7 mouse cellular contexts compared by ENCODE assay signal in genomic region chr1:63112151-63112864, GRCm38 (mm10). TPM values are rescaled to one million over a fixed set of nuclear protein-coding genes. Genes with fewer than 3 reads are reported as not detected.
A peak's percentile ranks its signal among the peaks of the same experiment; 100 is the strongest.
DNase-seq lines count a peak whose midpoint lies in the region; ATAC-seq and TF ChIP-seq lines count a peak whose summit lies in the region.

No protein-coding gene starts in this region.

- DNase-seq in left cerebral cortex, adult 2 months (ENCODE audit: extremely low spot score in 1 of 2, low spot score in 2 of 2), result no peak
- no peak for DNase-seq in left cerebral cortex, adult 8-10 months (ENCODE audit: low spot score in 2 of 2)
- DNase-seq in T-cell, adult 2 months (ENCODE audit: low spot score), result no peak
- no peak for DNase-seq in adrenal gland, adult (ENCODE audit: inconsistent age in 2 of 2, low spot score in 1 of 2)

- H3K9ac ChIP-seq in embryonic facial prominence, embryonic 12.5 days, result peak overlapping the region; percentile 100
- H3K9ac ChIP-seq in hindbrain, embryonic 16.5 days (ENCODE audit: low read depth, low read length), result peak overlapping the region; percentile 100

- TF ChIP-seq POLR2A in myocyte (IDR thresholded peaks at IDR 0.05; ENCODE audit: insufficient read length, low read depth), result no peak

- intact Hi-C loops in left cerebral cortex, adult 2 months (cut with DNase I), result no loop called here

- peak overlapping the region; percentile 95; the same call in 1 of the 2 replicates for H3K27ac ChIP-seq in left cerebral cortex, adult 2 months
- H3K27ac ChIP-seq in embryonic facial prominence, embryonic 12.5 days, result peak overlapping the region; percentile 100; the same call in 1 of the 2 replicates
- peak overlapping the region; percentile 97 for H3K27ac ChIP-seq in hindbrain, embryonic 16.5 days (ENCODE audit: low read depth, low read length)

- no peak for ATAC-seq in embryonic facial prominence, embryonic 12.5 days (ENCODE audit: insufficient number of reproducible peaks, insufficient read depth, low FRiP score, low TSS enrichment)
- ATAC-seq in hindbrain, embryonic 16.5 days, result no peak

- H3K79me2 ChIP-seq in myocyte (ENCODE audit: control insufficient read depth, insufficient read depth), result peaks cover 89% of the 10 kb centered on the region

- no peaks in the 10 kb centered on the region for H3K36me3 ChIP-seq in embryonic facial prominence, embryonic 12.5 days
- H3K36me3 ChIP-seq in hindbrain, embryonic 16.5 days (ENCODE audit: control insufficient read depth, insufficient read depth, low read length), result no peaks in the 10 kb centered on the region
- no peaks in the 10 kb centered on the region for H3K36me3 ChIP-seq in myocyte (ENCODE audit: control insufficient read depth, insufficient read depth)

- no peaks in the 10 kb centered on the region for H3K9me3 ChIP-seq in embryonic facial prominence, embryonic 12.5 days
- H3K9me3 ChIP-seq in hindbrain, embryonic 16.5 days (ENCODE audit: control insufficient read depth, low read length), result no peaks in the 10 kb centered on the region

- H3ac ChIP-seq in myocyte (ENCODE audit: control insufficient read depth, insufficient read length), result peak overlapping the region; percentile 80

- no peaks in the 10 kb centered on the region for H3K27me3 ChIP-seq in embryonic facial prominence, embryonic 12.5 days
- no peaks in the 10 kb centered on the region for H3K27me3 ChIP-seq in hindbrain, embryonic 16.5 days (replicated peaks; ENCODE audit: control insufficient read depth, insufficient read depth, low read length)
- no peaks in the 10 kb centered on the region for H3K27me3 ChIP-seq in myocyte (ENCODE audit: control insufficient read depth, insufficient read depth, insufficient read length)

- H3K4me3 ChIP-seq in left cerebral cortex, adult 2 months, result peak overlapping the region; percentile 93
- peak overlapping the region; percentile 96 for H3K4me3 ChIP-seq in embryonic facial prominence, embryonic 12.5 days
- peak overlapping the region; percentile 91 for H3K4me3 ChIP-seq in hindbrain, embryonic 16.5 days (ENCODE audit: low read length)
- peak overlapping the region; percentile 55 for H3K4me3 ChIP-seq in myocyte

- TF ChIP-seq CTCF in left cerebral cortex, adult 2 months (IDR thresholded peaks at IDR 0.05), result no peak

- H3K4me2 ChIP-seq in embryonic facial prominence, embryonic 12.5 days (replicated peaks), result peak overlapping the region; percentile 94
- peak overlapping the region; percentile 94 for H3K4me2 ChIP-seq in hindbrain, embryonic 16.5 days (ENCODE audit: low read length)
- peak overlapping the region; percentile 97 for H3K4me2 ChIP-seq in myocyte (ENCODE audit: low read depth)

- 51% methylated on average over 8 of the region's 8 CpGs for WGBS in embryonic facial prominence, embryonic 12.5 days
- WGBS in hindbrain, embryonic 16.5 days, result 46% methylated on average over 8 of the region's 8 CpGs

- peaks cover 26% of the 10 kb centered on the region for H3K4me1 ChIP-seq in embryonic facial prominence, embryonic 12.5 days
- H3K4me1 ChIP-seq in hindbrain, embryonic 16.5 days (ENCODE audit: control insufficient read depth, insufficient read depth, low read depth, low read length), result peaks cover 36% of the 10 kb centered on the region

TF ChIP-seq in myocyte, 11 proteins besides CTCF, POLR2A, EP300 and RAD21:
- TF ChIP-seq TCF12 (IDR thresholded peaks at IDR 0.05; ENCODE audit: insufficient read depth, poor library complexity, severe bottlenecking) (no peak), CEBPB (IDR thresholded peaks at IDR 0.05; ENCODE audit: insufficient read depth, poor library complexity, severe bottlenecking) (no peak), POLR2AphosphoS2 (IDR thresholded peaks at IDR 0.05; ENCODE audit: insufficient read length, low read depth) (no peak), MYOD1 (IDR thresholded peaks at IDR 0.05; ENCODE audit: control insufficient read depth in 1 of 3, insufficient read length in 2 of 3, low read depth in 2 of 3) (no peak), MAX (IDR thresholded peaks at IDR 0.05; ENCODE audit: low read depth) (no peak), TCF3 (IDR thresholded peaks at IDR 0.05; ENCODE audit: insufficient read length, low read depth) (no peak), MYOG (IDR thresholded peaks at IDR 0.05; ENCODE audit: control insufficient read depth in 1 of 3, insufficient read depth in 1 of 3, insufficient read length in 2 of 3, low read depth in 2 of 3) (no peak), SRF (IDR thresholded peaks at IDR 0.05; ENCODE audit: control insufficient read depth, insufficient read length, low read depth) (no peak), E2F4 (IDR thresholded peaks at IDR 0.05; ENCODE audit: insufficient read depth) (no peak), USF1 (IDR thresholded peaks at IDR 0.05; ENCODE audit: low read depth) (no peak), REST (IDR thresholded peaks at IDR 0.05; ENCODE audit: insufficient read depth, insufficient read length) (no peak)

RNA-seq across cellular contexts. Expression of gene Ino80d, which starts 2.2 kb away (rescaled TPM):
- 10 to 100 TPM; 32.9 to 34.8 TPM for total RNA-seq in left cerebral cortex, adult 2 months (2021)
- 10 to 100 TPM; 25.6 to 32.7 (median 28.8) TPM for total RNA-seq in left cerebral cortex, adult 8-10 months (2022)
- polyA plus RNA-seq in embryonic facial prominence, embryonic 12.5 days (2016; fragmentation: Nextera tagmentation; extraction: Ambion mirVana), result 10.8 and 12.9 TPM in 2 replicates
- polyA plus RNA-seq in hindbrain, embryonic 16.5 days (2015; fragmentation: Nextera tagmentation; extraction: Ambion mirVana), result 7.5 and 9.1 TPM in 2 replicates
- polyA plus RNA-seq in myocyte (2012; fragmentation: generic; extraction: Trizol), result 1.7 TPM
